Mouse (Mus musculus): ENCODE results near the gene Pygm. TPM values are rescaled to one million over a fixed set of nuclear protein-coding genes. Genes with fewer than 3 reads are reported as not detected.

The Pygm gene
- polyA plus RNA-seq, 1 experiment from 2014 or later: 1.9 TPM

DNA sequence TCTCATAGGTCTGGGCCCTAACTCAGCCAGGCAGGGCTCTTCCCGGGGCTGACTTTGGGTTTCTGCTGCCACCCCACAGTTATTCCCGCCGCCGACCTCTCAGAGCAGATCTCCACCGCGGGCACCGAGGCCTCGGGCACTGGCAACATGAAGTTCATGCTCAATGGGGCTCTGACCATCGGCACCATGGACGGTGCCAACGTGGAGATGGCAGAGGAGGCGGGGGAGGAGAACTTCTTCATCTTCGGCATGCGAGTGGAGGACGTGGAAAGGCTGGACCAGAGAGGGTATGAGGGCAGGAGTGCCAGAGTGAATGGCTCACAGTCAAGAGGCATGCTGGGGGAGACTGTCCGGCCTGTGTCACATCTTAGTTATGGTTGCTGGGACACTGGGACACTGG lies 9.4 kb downstream of the Pygm start:
- H3K36me3 ChIP-seq: peaks cover 5% of the 10 kb centered on the region; the same call in 1 of the 2 replicates
- H3K27ac ChIP-seq: no peak overlapping the region
- no peak for DNase-seq (ENCODE audit: low spot score)
- peaks cover 37% of the 10 kb centered on the region for H3K27me3 ChIP-seq (ENCODE audit: insufficient read depth, poor library complexity, severe bottlenecking)
- WGBS: 90% methylated on average over 16 of the region's 16 CpGs
- peaks cover 29% of the 10 kb centered on the region for H3K4me1 ChIP-seq (replicated peaks)
- no peaks in the 10 kb centered on the region for H3K9me3 ChIP-seq
- no peak overlapping the region for H3K4me3 ChIP-seq

DNA sequence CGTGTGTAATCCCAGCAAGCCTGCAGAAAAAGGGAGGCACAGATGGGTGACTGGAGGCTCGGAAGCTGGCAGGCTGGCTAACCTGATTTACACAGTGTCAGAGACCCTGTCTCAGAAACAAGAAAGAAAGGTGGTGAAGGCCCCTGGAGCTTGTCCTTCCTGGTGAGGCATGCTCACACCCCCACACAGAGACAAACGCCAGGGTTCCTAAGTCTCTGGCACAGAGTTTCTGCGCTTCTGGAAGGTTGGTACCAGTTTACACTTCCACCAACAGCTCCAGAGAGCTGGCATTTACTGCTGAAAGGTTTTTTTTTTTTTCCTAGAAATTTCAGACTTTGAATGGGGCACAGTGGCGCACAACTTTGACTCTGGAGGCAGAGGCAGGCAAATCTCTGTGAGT lies 12.0 kb downstream of the Pygm start:
- no peak for DNase-seq (ENCODE audit: low spot score)
- Histone ChIP-seq H3K4me3 (no peak overlapping the region), H3K36me3 (peaks cover 5% of the 10 kb centered on the region; the same call in 1 of the 2 replicates), H3K27ac (no peak overlapping the region), H3K9me3 (no peaks in the 10 kb centered on the region), H3K4me1 (replicated peaks) (peaks cover 36% of the 10 kb centered on the region), H3K27me3 (ENCODE audit: insufficient read depth, poor library complexity, severe bottlenecking) (peaks cover 50% of the 10 kb centered on the region)
- WGBS: 90% methylated on average over 5 of the region's 5 CpGs

GRCm38 (mm10) chr19:6397582-6398249 lies 13.5 kb downstream of the Pygm start:
- 82% methylated on average over 22 of the region's 22 CpGs for WGBS
- Histone ChIP-seq H3K27me3 (ENCODE audit: insufficient read depth, poor library complexity, severe bottlenecking) (peaks cover 65% of the 10 kb centered on the region), H3K9me3 (no peaks in the 10 kb centered on the region)

GRCm38 (mm10) chr19:6398447-6399284 lies 14.5 kb downstream of the Pygm start:
- DNase-seq (ENCODE audit: low spot score): peak; percentile 57
- no peaks in the 10 kb centered on the region for H3K36me3 ChIP-seq
- peaks cover 74% of the 10 kb centered on the region for H3K27me3 ChIP-seq (ENCODE audit: insufficient read depth, poor library complexity, severe bottlenecking)
- H3K27ac ChIP-seq: peak overlapping the region; percentile 86
- H3K4me3 ChIP-seq: peak overlapping the region; percentile 79
- H3K4me1 ChIP-seq (replicated peaks): peaks cover 60% of the 10 kb centered on the region
- 1% methylated on average over 39 of the region's 39 CpGs for WGBS
- H3K9me3 ChIP-seq: no peaks in the 10 kb centered on the region

More at GRCm38 (mm10) chr19:6397582-6398249, 13.5 kb downstream of the Pygm start:
- Histone ChIP-seq H3K4me3 (no peak overlapping the region), H3K36me3 (peaks cover 3% of the 10 kb centered on the region; the same call in 1 of the 2 replicates), H3K27ac (no peak overlapping the region), H3K4me1 (replicated peaks) (peaks cover 51% of the 10 kb centered on the region)
- DNase-seq (ENCODE audit: low spot score): no peak

DNA sequence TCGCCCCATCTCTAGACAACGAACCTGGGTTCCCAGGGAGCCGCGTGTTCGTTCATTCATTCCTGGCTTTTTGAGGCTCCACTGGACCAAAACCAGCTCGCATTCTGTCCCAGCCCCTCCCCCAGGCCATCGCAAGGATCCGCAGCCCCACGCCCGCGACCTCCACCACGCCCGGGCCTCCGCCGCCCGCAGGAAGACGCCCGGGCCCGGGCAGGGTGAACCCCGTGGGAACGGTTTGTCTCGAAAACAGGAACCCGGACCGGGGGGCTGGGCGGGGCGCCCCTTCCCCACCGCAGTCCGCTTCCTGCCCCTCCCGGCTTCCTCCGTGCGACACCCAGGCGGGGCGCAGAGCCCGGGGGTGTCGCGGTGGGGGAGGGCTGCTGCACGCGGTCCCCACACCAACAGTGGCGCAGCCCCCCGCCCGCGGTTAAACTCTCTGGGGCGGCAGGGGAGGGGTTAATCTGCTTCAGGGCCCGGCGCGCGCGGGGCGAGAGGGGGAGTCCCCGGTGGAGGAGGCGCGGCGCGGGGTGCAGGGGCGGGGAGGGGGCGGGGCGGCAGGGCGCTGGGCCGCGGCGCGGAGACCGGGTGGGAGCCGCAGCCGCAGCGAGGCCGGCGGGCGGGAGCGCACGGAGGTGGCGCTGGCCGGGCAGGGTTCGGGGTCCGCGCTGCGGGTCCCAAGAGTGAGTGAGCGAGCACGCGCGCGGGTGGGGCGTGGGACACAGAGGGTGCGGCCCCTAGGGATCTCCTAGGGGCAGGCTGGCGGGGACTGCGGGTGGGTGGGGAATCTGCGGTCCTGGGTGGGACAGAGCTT lies 15.3 kb downstream of the Pygm start, which contains the start of gene Rasgrp2:
Gene Rasgrp2 (plus strand): TSS at position 56 of the 811 bp plus-strand sequence.
- DNase-seq (ENCODE audit: low spot score): peak; percentile 43
- 1% methylated on average over 85 of the region's 87 CpGs for WGBS

GRCm38 (mm10) chr19:6400096-6401086 lies 16.2 kb downstream of the Pygm start:
- Histone ChIP-seq H3K27me3 (ENCODE audit: insufficient read depth, poor library complexity, severe bottlenecking) (peaks cover 88% of the 10 kb centered on the region), H3K4me3 (peak overlapping the region; percentile 79), H3K27ac (peak overlapping the region; percentile 86), H3K9me3 (no peaks in the 10 kb centered on the region), H3K36me3 (no peaks in the 10 kb centered on the region), H3K4me1 (replicated peaks) (peaks cover 74% of the 10 kb centered on the region)
- no peak for DNase-seq (ENCODE audit: low spot score)
- 3% methylated on average over 29 of the region's 29 CpGs for WGBS

More for the DNA sequence above, 15.3 kb downstream of the Pygm start, which contains the start of gene Rasgrp2:
- H3K36me3 ChIP-seq: no peaks in the 10 kb centered on the region
- H3K4me3 ChIP-seq: peak within 1 kb of the TSS; percentile 79
- peaks cover 68% of the 10 kb centered on the region for H3K4me1 ChIP-seq (replicated peaks)
- peaks cover 83% of the 10 kb centered on the region for H3K27me3 ChIP-seq (ENCODE audit: insufficient read depth, poor library complexity, severe bottlenecking)
- peak within 1 kb of the TSS; percentile 86 for H3K27ac ChIP-seq
- H3K9me3 ChIP-seq: no peaks in the 10 kb centered on the region

DNA sequence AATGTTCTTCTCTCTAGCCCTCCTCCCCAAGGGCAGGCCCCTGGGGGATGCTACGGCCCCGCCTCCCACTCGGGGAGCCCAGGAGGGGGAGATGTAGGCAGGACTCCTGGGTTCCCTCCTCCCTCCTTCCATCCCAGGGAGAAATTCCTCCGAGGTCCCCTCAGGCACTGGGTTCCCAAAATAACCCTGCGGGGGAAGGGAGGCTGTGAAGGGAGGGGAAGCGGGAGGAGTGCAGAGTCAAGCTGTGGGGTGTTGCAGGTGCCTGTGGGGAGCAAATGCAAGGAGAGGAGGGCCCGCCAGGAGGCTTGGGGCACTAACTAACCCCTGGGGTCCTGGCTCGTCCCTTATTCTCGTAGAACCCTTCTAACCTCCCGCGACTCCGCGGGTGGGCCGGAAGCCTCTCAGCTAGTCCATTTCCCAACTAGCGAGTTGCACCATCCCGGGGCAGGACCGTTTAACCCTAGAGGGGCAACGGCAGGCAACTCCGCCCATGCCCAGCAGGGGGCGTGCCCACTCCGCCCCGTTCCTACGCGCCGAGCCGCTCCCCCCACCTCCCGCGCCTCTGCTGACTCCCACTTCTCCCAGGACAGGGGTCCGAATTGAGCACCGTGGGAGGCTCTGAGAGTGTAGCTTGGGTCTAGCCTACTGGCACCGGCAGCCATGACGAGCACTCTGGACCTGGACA lies 17.1 kb downstream of the Pygm start:
- H3K4me3 ChIP-seq: peak overlapping the region; percentile 79
- peaks cover 85% of the 10 kb centered on the region for H3K27me3 ChIP-seq (ENCODE audit: insufficient read depth, poor library complexity, severe bottlenecking)
- H3K36me3 ChIP-seq: no peaks in the 10 kb centered on the region
- peaks cover 74% of the 10 kb centered on the region for H3K4me1 ChIP-seq (replicated peaks)
- under 1% methylated on average over 32 of the region's 32 CpGs for WGBS
- DNase-seq (ENCODE audit: low spot score): peak; percentile 80
- H3K27ac ChIP-seq: peak overlapping the region; percentile 66
- no peaks in the 10 kb centered on the region for H3K9me3 ChIP-seq

GRCm38 (mm10) chr19:6401951-6402350 lies 17.8 kb downstream of the Pygm start:
- Histone ChIP-seq H3K4me3 (peak overlapping the region; percentile 79), H3K27me3 (ENCODE audit: insufficient read depth, poor library complexity, severe bottlenecking) (peaks cover 82% of the 10 kb centered on the region), H3K27ac (no peak overlapping the region), H3K9me3 (no peaks in the 10 kb centered on the region), H3K36me3 (no peaks in the 10 kb centered on the region), H3K4me1 (replicated peaks) (peaks cover 74% of the 10 kb centered on the region)
- DNase-seq (ENCODE audit: low spot score): no peak
- WGBS: 8% methylated on average over 9 of the region's 9 CpGs

- H3K4me3 ChIP-seq: no peak overlapping the region
- H3K9me3 ChIP-seq: no peaks in the 10 kb centered on the region
- WGBS: 79% methylated on average over 10 of the region's 10 CpGs
- peaks cover 75% of the 10 kb centered on the region for H3K27me3 ChIP-seq (ENCODE audit: insufficient read depth, poor library complexity, severe bottlenecking)
- peaks cover 72% of the 10 kb centered on the region for H3K4me1 ChIP-seq (replicated peaks)
- H3K27ac ChIP-seq: peak overlapping the region; percentile 13; the same call in 1 of the 2 replicates
- H3K36me3 ChIP-seq: no peaks in the 10 kb centered on the region
- no peak for DNase-seq (ENCODE audit: low spot score)
Observed at GRCm38 (mm10) chr19:6403869-6404268, 19.7 kb downstream of the Pygm start.

- peaks cover 60% of the 10 kb centered on the region for H3K27me3 ChIP-seq (ENCODE audit: insufficient read depth, poor library complexity, severe bottlenecking)
- no peaks in the 10 kb centered on the region for H3K36me3 ChIP-seq
Observed at GRCm38 (mm10) chr19:6405433-6405832, 21.2 kb downstream of the Pygm start.

GRCm38 (mm10) chr19:6407109-6407508 lies 22.9 kb downstream of the Pygm start:
- Histone ChIP-seq H3K27ac (no peak overlapping the region), H3K4me3 (no peak overlapping the region), H3K9me3 (no peaks in the 10 kb centered on the region), H3K36me3 (no peaks in the 10 kb centered on the region), H3K27me3 (ENCODE audit: insufficient read depth, poor library complexity, severe bottlenecking) (peaks cover 44% of the 10 kb centered on the region), H3K4me1 (replicated peaks) (peaks cover 44% of the 10 kb centered on the region)
- DNase-seq (ENCODE audit: low spot score): no peak
- WGBS: 81% methylated on average over 8 of the region's 8 CpGs

More at GRCm38 (mm10) chr19:6405433-6405832, 21.2 kb downstream of the Pygm start:
- no peak overlapping the region for H3K4me3 ChIP-seq
- WGBS: 67% methylated on average over 10 of the region's 10 CpGs
- H3K27ac ChIP-seq: no peak overlapping the region
- no peaks in the 10 kb centered on the region for H3K9me3 ChIP-seq
- H3K4me1 ChIP-seq (replicated peaks): peaks cover 57% of the 10 kb centered on the region
- DNase-seq (ENCODE audit: low spot score): no peak

All from hindbrain, embryonic 10.5 days (tissue).